Mouse (Mus musculus) midbrain, embryonic 12.5 days (tissue): ENCODE data around the gene Helb. TPM values are rescaled to one million over a fixed set of nuclear protein-coding genes. Genes with fewer than 3 reads are reported as not detected.

ENCODE experiments used
- ATAC-seq: fragments of 200-750 bp; cut with Nextera tagmentation; 2 replicates; pipeline ENCODE4 v1.8.0; 2017; ENCODE audit warnings: low read depth, moderate TSS enrichment, moderate library complexity; ENCODE audit not compliant: low FRiP score
- H3K27ac ChIP-seq: fragments of 300-500 bp; sonication (generic); replicated peaks from 2 replicates; pipeline ENCODE4 v1.5.1; 2016; ENCODE audit warnings: mild to moderate bottlenecking
- H3K27me3 ChIP-seq: fragments of 300-500 bp; sonication (generic); 2 replicates; pipeline ENCODE4 v1.6.1; 2016; ENCODE audit warnings: mild to moderate bottlenecking
- H3K36me3 ChIP-seq: fragments of 300-500 bp; sonication (generic); 2 replicates; pipeline ENCODE4 v1.6.1; 2016
- H3K4me1 ChIP-seq: fragments of 300-500 bp; sonication (generic); 2 replicates; pipeline ENCODE4 v1.6.1; 2016
- H3K4me2 ChIP-seq: fragments of 300-500 bp; sonication (generic); replicated peaks from 2 replicates; pipeline ENCODE4 v1.6.1; 2016; ENCODE audit warnings: mild to moderate bottlenecking, moderate library complexity
- H3K4me3 ChIP-seq: fragments of 300-500 bp; sonication (generic); 2 replicates; pipeline ENCODE4 v1.5.1; 2016; ENCODE audit warnings: mild to moderate bottlenecking
- H3K9ac ChIP-seq: fragments of 300-500 bp; sonication (generic); replicated peaks from 2 replicates; pipeline ENCODE4 v1.6.1; 2016; ENCODE audit warnings: mild to moderate bottlenecking, moderate library complexity
- H3K9me3 ChIP-seq: fragments of 300-500 bp; sonication (generic); 2 replicates; pipeline ENCODE4 v1.6.1; 2016; ENCODE audit warnings: mild to moderate bottlenecking
- WGBS: fragments of 180-500 bp; shearing (Covaris S2); methylation state at CpG from one replicate; pipeline ENCODE4 v1.1.7; 2016; 5-methylcytosine and 5-hydroxymethylcytosine counted together
- polyA plus RNA-seq: library from polyadenylated mRNA; unstranded; fragments of >200 nt; fragmentation: Nextera tagmentation; extraction: Ambion mirVana; gene quantifications from 2 replicates; pipeline ENCODE4 v1.2.1, GENCODE M21; 2016

The Helb gene
- polyA plus RNA-seq, 1 experiment from 2014 or later, result 5.3 TPM

DNA sequence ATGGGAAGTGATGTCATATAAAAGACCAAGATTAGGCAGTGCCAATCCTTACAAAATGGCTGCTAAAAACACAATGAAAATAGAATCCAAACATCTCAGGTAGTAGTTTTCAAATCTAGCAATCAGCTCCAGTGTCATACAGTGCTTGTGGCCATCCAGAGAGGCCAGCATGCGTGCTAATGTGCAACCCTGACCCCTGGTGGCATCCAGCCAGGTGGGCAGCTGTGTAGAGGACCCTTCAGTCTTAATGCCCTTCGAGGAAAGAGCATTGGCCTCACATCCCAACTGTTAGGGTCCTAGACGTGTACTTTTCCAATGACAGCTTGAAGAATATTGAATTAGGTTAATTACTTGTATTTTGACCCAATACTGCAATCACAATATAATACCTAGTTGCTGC lies 34.9 kb downstream of the Helb start:
- Histone ChIP-seq H3K9me3 (no peaks in the 10 kb centered on the region), H3K4me2 (no peak overlapping the region), H3K4me1 (no peaks in the 10 kb centered on the region), H3K9ac (no peak overlapping the region), H3K27me3 (no peaks in the 10 kb centered on the region), H3K27ac (no peak overlapping the region), H3K4me3 (no peak overlapping the region), H3K36me3 (peaks cover 23% of the 10 kb centered on the region; the same call in 1 of the 2 replicates)
- no peak for ATAC-seq
- WGBS, result 71% methylated on average over 3 of the region's 3 CpGs

DNA sequence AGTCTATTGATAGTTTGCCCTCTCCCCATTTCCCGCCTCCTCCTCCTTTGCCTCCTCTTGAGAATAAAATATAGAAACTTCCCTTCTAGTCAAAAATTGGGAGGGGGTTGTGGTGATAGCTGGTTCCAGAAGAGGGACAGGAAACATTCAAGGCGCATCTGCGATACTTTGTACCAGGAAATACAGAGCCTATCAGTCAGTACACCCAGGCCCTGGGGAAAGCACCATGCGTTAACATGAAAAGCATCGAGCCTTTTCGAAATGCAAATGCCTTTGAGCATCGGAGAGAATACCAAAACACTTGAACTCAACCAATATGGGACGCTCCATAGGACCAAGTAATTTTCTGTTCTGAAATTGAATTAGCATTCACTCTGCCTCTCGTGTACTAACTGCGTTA lies 46.5 kb downstream of the Helb start:
- no peaks in the 10 kb centered on the region for H3K9me3 ChIP-seq
- no peaks in the 10 kb centered on the region for H3K36me3 ChIP-seq
- 93% methylated on average over 10 of the region's 10 CpGs for WGBS
- H3K27me3 ChIP-seq, result no peaks in the 10 kb centered on the region
- no peak overlapping the region for H3K9ac ChIP-seq
- H3K4me3 ChIP-seq, result no peak overlapping the region
- no peak overlapping the region for H3K27ac ChIP-seq
- no peak for ATAC-seq
- no peak overlapping the region for H3K4me2 ChIP-seq
- H3K4me1 ChIP-seq, result no peaks in the 10 kb centered on the region

DNA sequence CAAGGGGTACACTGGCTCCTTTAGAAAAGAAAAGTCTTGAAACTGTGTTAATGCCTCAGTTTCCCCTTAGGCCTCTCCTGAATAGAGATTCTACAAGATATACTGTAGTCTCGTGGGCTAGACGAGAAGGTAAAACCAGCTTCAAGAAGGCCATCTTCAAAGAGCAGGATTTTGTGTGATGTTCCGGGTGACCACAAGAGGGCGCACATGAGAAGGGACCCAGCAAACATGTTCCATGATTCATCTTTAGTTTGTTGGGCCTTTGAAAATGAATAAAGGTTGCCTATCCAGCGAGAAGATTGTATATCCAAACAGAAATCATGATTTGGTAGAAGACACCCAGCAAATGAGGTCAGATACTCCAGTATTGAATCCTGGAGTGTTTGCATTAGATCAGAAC lies 48.4 kb downstream of the Helb start:
- WGBS, result 24% methylated on average over 5 of the region's 5 CpGs
- Histone ChIP-seq H3K4me3 (no peak overlapping the region), H3K4me2 (no peak overlapping the region), H3K9ac (no peak overlapping the region), H3K27me3 (no peaks in the 10 kb centered on the region), H3K36me3 (no peaks in the 10 kb centered on the region), H3K4me1 (no peaks in the 10 kb centered on the region), H3K27ac (no peak overlapping the region), H3K9me3 (no peaks in the 10 kb centered on the region)
- no peak for ATAC-seq

DNA sequence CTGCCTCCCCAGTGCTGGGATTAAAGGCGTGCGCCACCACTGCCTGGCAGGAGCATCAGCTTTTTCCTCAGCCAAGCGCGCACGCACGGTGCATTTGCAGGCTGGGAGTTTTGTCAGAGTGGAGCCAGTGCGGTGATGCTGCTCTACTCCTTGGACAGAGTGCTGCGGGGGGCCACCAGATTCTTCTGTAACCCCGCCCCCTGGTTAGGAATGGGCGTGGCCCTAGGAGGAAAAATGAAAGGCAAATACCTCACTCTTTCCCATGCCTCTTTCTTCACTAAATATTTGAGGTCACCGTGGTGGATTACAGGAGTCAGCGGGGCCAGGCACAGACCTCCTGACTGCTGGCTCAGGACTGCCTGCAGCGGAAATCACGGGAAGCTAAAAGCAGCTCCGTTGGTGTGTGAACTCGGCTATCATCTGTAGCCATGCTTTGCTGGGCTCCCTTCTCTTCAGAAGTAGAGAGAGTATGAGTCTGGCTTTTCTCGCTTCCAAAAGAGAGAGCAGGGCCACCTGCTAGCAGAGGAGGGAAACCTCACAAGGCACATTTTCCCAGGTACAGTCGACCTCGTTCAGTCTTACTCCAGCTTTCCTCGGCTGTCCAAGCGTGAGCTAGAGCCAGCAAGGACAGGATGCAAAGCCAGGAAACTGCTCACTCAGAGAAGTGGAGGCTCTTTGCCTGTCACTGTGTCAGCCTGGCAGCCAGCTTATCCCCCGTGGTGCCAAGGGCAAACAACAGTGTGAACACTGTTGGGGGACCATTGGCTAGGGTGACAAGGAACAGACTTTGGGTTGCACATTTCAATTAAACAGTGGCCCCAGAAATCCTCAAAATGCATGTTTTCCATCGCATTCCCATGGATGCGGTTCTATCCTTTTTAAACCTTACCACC lies 51.3 kb downstream of the Helb start:
- H3K4me1 ChIP-seq, result no peaks in the 10 kb centered on the region
- ATAC-seq, result no peak
- no peak overlapping the region for H3K4me2 ChIP-seq
- H3K36me3 ChIP-seq, result 0 out of 2 replicates have a peak, but pooled peaks cover 4% of the 10 kb centered on the region
- no peaks in the 10 kb centered on the region for H3K9me3 ChIP-seq
- no peak overlapping the region for H3K4me3 ChIP-seq
- H3K9ac ChIP-seq, result no peak overlapping the region
- H3K27me3 ChIP-seq, result no peaks in the 10 kb centered on the region
- 83% methylated on average over 24 of the region's 24 CpGs for WGBS
- no peak overlapping the region for H3K27ac ChIP-seq

- 90% methylated on average over 10 of the region's 10 CpGs for WGBS
- no peaks in the 10 kb centered on the region for H3K4me1 ChIP-seq
- ATAC-seq, result no peak
- H3K9ac ChIP-seq, result no peak overlapping the region
- H3K4me2 ChIP-seq, result no peak overlapping the region
- H3K27me3 ChIP-seq, result no peaks in the 10 kb centered on the region
- H3K27ac ChIP-seq, result no peak overlapping the region
- H3K9me3 ChIP-seq, result no peaks in the 10 kb centered on the region
- H3K36me3 ChIP-seq, result 0 out of 2 replicates have a peak, but pooled peaks cover 8% of the 10 kb centered on the region
- H3K4me3 ChIP-seq, result no peak overlapping the region
Measured at GRCm38 (mm10) chr10:120060579-120061237, 52.1 kb downstream of the Helb start.

GRCm38 (mm10) chr10:120044714-120045234 lies 68.0 kb downstream of the Helb start:
- Histone ChIP-seq H3K4me1 (peaks cover 7% of the 10 kb centered on the region), H3K36me3 (peaks cover 2% of the 10 kb centered on the region; the same call in 1 of the 2 replicates), H3K4me3 (no peak overlapping the region), H3K9ac (no peak overlapping the region), H3K9me3 (no peaks in the 10 kb centered on the region), H3K27ac (no peak overlapping the region), H3K4me2 (no peak overlapping the region), H3K27me3 (no peaks in the 10 kb centered on the region)
- ATAC-seq, result peak; percentile 69; the same call in 1 of the 2 replicates
- 47% methylated on average over 2 of the region's 2 CpGs for WGBS

DNA sequence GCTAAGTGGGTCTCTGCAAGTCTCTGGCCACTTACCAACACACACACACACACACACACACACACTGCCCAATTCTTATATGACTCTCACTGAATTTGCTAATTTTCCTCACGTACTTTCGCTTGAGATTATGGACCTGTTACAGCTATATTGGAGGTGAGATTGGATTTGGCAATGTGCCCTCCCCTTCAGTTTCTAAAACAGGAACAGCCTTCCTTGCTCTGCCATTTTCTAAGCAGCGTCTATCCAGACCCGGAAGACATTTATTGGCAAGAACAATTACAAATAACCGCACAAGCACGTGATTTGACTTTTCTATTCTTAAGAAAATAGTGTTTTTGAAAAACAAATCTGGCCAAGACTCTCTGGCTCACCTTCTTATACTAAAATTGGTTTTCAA lies 68.5 kb downstream of the Helb start:
- H3K4me1 ChIP-seq, result peaks cover 7% of the 10 kb centered on the region
- H3K4me2 ChIP-seq, result no peak overlapping the region
- WGBS, result 84% methylated on average over 6 of the region's 6 CpGs
- no peak overlapping the region for H3K27ac ChIP-seq
- no peaks in the 10 kb centered on the region for H3K36me3 ChIP-seq
- H3K27me3 ChIP-seq, result no peaks in the 10 kb centered on the region
- no peak overlapping the region for H3K4me3 ChIP-seq
- no peak overlapping the region for H3K9ac ChIP-seq
- no peaks in the 10 kb centered on the region for H3K9me3 ChIP-seq
- ATAC-seq, result no peak

GRCm38 (mm10) chr10:120038194-120038593 lies 74.6 kb downstream of the Helb start:
- peaks cover 17% of the 10 kb centered on the region for H3K4me1 ChIP-seq
- no peaks in the 10 kb centered on the region for H3K9me3 ChIP-seq
- H3K27ac ChIP-seq, result no peak overlapping the region
- 93% methylated on average over 5 of the region's 5 CpGs for WGBS
- no peak for ATAC-seq
- no peak overlapping the region for H3K4me2 ChIP-seq
- H3K9ac ChIP-seq, result no peak overlapping the region
- no peak overlapping the region for H3K4me3 ChIP-seq
- H3K27me3 ChIP-seq, result peaks cover 22% of the 10 kb centered on the region
- H3K36me3 ChIP-seq, result peaks cover 8% of the 10 kb centered on the region; the same call in 1 of the 2 replicates

DNA sequence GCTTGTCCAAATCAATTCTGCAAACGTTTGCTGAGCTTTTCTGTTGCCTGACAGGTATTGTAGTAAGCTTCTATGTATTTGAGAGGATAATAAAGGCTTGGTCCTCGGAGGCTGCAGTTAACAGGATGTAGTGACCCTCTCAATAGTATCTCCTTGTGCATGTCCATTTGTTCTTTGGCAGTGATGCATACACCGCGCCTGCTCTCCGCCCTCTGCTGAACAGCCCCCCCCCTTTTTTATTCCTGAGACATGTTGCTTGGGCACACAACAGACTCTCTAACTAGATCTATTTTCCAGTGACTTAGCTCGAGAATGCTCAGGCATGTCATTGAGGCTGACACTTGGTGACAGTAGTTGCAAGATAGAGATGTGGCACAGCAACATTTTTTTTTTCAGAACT lies 77.0 kb downstream of the Helb start:
- no peak overlapping the region for H3K27ac ChIP-seq
- 28% methylated on average over 6 of the region's 6 CpGs for WGBS
- H3K4me2 ChIP-seq, result peak overlapping the region; percentile 22; the same call in 1 of the 2 replicates

DNA sequence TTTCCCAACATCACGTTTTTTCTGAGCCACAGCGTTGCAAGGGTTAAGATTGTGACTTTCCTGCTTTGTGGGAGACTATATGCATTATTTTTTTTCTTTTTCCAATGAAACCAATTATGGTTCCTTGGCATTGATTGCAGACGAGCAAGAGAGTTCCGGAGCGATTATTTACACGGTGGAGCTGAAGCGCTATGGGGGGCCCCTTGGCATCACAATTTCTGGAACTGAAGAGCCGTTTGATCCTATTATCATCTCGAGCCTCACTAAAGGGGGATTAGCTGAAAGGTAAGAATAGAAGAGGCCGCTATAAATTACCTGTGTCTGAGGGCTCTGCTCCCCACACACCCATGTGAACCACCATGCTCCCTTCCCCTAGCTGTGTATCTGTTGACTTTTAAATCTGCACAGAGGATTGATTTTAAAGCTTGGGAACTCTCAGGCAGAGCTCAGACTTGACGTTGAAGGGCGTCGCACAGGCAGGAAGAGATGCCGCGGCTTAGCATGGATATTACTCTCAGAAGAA lies 77.5 kb downstream of the Helb start:
- Histone ChIP-seq H3K4me2 (peak overlapping the region; percentile 22), H3K4me3 (no peak overlapping the region)
- ATAC-seq, result 0 out of 2 replicates have a peak, but pooled peaks have one; percentile 38

More for the DNA sequence above, 77.0 kb downstream of the Helb start:
- Histone ChIP-seq H3K27me3 (peaks cover 32% of the 10 kb centered on the region), H3K9ac (no peak overlapping the region), H3K36me3 (peaks cover 8% of the 10 kb centered on the region; the same call in 1 of the 2 replicates), H3K4me3 (no peak overlapping the region), H3K9me3 (no peaks in the 10 kb centered on the region), H3K4me1 (peaks cover 17% of the 10 kb centered on the region)
- ATAC-seq, result no peak

GRCm38 (mm10) chr10:120033866-120034265 lies 78.9 kb downstream of the Helb start:
- H3K27me3 ChIP-seq, result peaks cover 32% of the 10 kb centered on the region
- H3K36me3 ChIP-seq, result peaks cover 7% of the 10 kb centered on the region; the same call in 1 of the 2 replicates
- no peak overlapping the region for H3K4me3 ChIP-seq
- H3K27ac ChIP-seq, result no peak overlapping the region
- 70% methylated on average over 9 of the region's 9 CpGs for WGBS
- no peak overlapping the region for H3K9ac ChIP-seq
- H3K4me1 ChIP-seq, result peaks cover 17% of the 10 kb centered on the region
- no peak for ATAC-seq
- H3K9me3 ChIP-seq, result no peaks in the 10 kb centered on the region
- no peak overlapping the region for H3K4me2 ChIP-seq

More for the DNA sequence above, 77.5 kb downstream of the Helb start:
- peaks cover 8% of the 10 kb centered on the region; the same call in 1 of the 2 replicates for H3K36me3 ChIP-seq
- peaks cover 17% of the 10 kb centered on the region for H3K4me1 ChIP-seq
- peaks cover 32% of the 10 kb centered on the region for H3K27me3 ChIP-seq
- WGBS, result 27% methylated on average over 15 of the region's 15 CpGs
- H3K9me3 ChIP-seq, result no peaks in the 10 kb centered on the region
- H3K27ac ChIP-seq, result no peak overlapping the region
- H3K9ac ChIP-seq, result no peak overlapping the region
